Mouse (Mus musculus): ENCODE data around the gene Ncam1. TPM values are rescaled to one million over a fixed set of nuclear protein-coding genes. Genes with fewer than 3 reads are reported as not detected.

The Ncam1 gene
- total RNA-seq, 1 experiment from 2014 or later = 2.4 TPM

- ATAC-seq (ENCODE audit: extremely low read depth, insufficient number of reproducible peaks, low FRiP score, poor library complexity, severe bottlenecking) = no peak
Observed at GRCm38 (mm10) chr9:49594876-49595634, 203.7 kb downstream of the Ncam1 start.

- ATAC-seq (ENCODE audit: extremely low read depth, insufficient number of reproducible peaks, low FRiP score, poor library complexity, severe bottlenecking) = no peak
Observed at GRCm38 (mm10) chr9:49593951-49594536, 204.7 kb downstream of the Ncam1 start.

GRCm38 (mm10) chr9:49592006-49592405 lies 206.7 kb downstream of the Ncam1 start:
- no peak for ATAC-seq (ENCODE audit: extremely low read depth, insufficient number of reproducible peaks, low FRiP score, poor library complexity, severe bottlenecking)

GRCm38 (mm10) chr9:49590261-49590660 lies 208.5 kb downstream of the Ncam1 start:
- no peak for ATAC-seq (ENCODE audit: extremely low read depth, insufficient number of reproducible peaks, low FRiP score, poor library complexity, severe bottlenecking)

GRCm38 (mm10) chr9:49577136-49577535 lies 221.6 kb downstream of the Ncam1 start:
- ATAC-seq (ENCODE audit: extremely low read depth, insufficient number of reproducible peaks, low FRiP score, poor library complexity, severe bottlenecking) = no peak

- no peak for ATAC-seq (ENCODE audit: extremely low read depth, insufficient number of reproducible peaks, low FRiP score, poor library complexity, severe bottlenecking)
Observed at GRCm38 (mm10) chr9:49571695-49572510, 226.8 kb downstream of the Ncam1 start.

GRCm38 (mm10) chr9:49570731-49571694 lies 227.7 kb downstream of the Ncam1 start:
- ATAC-seq (ENCODE audit: extremely low read depth, insufficient number of reproducible peaks, low FRiP score, poor library complexity, severe bottlenecking) = no peak

GRCm38 (mm10) chr9:49570033-49570660 lies 228.6 kb downstream of the Ncam1 start:
- no peak for ATAC-seq (ENCODE audit: extremely low read depth, insufficient number of reproducible peaks, low FRiP score, poor library complexity, severe bottlenecking)

GRCm38 (mm10) chr9:49565846-49566245 lies 232.9 kb downstream of the Ncam1 start:
- ATAC-seq (ENCODE audit: extremely low read depth, insufficient number of reproducible peaks, low FRiP score, poor library complexity, severe bottlenecking) = no peak

GRCm38 (mm10) chr9:49558941-49559340 lies 239.8 kb downstream of the Ncam1 start:
- ATAC-seq (ENCODE audit: extremely low read depth, insufficient number of reproducible peaks, low FRiP score, poor library complexity, severe bottlenecking) = no peak

GRCm38 (mm10) chr9:49551353-49551752 lies 247.4 kb downstream of the Ncam1 start:
- no peak for ATAC-seq (ENCODE audit: extremely low read depth, insufficient number of reproducible peaks, low FRiP score, poor library complexity, severe bottlenecking)

- ATAC-seq (ENCODE audit: extremely low read depth, insufficient number of reproducible peaks, low FRiP score, poor library complexity, severe bottlenecking) = no peak
Observed at GRCm38 (mm10) chr9:49542593-49542992, 256.1 kb downstream of the Ncam1 start.

- no peak for ATAC-seq (ENCODE audit: extremely low read depth, insufficient number of reproducible peaks, low FRiP score, poor library complexity, severe bottlenecking)
Observed at GRCm38 (mm10) chr9:49537814-49538213, 260.9 kb downstream of the Ncam1 start.

GRCm38 (mm10) chr9:49536593-49536992 lies 262.1 kb downstream of the Ncam1 start:
- ATAC-seq (ENCODE audit: extremely low read depth, insufficient number of reproducible peaks, low FRiP score, poor library complexity, severe bottlenecking) = no peak

GRCm38 (mm10) chr9:49534958-49535357 lies 263.8 kb downstream of the Ncam1 start:
- no peak for ATAC-seq (ENCODE audit: extremely low read depth, insufficient number of reproducible peaks, low FRiP score, poor library complexity, severe bottlenecking)

- ATAC-seq (ENCODE audit: extremely low read depth, insufficient number of reproducible peaks, low FRiP score, poor library complexity, severe bottlenecking) = no peak
Observed at GRCm38 (mm10) chr9:49533912-49534491, 264.7 kb downstream of the Ncam1 start.

- no peak for ATAC-seq (ENCODE audit: extremely low read depth, insufficient number of reproducible peaks, low FRiP score, poor library complexity, severe bottlenecking)
Observed at GRCm38 (mm10) chr9:49533455-49533854, 265.3 kb downstream of the Ncam1 start.

GRCm38 (mm10) chr9:49531833-49532232 lies 266.9 kb downstream of the Ncam1 start:
- no peak for ATAC-seq (ENCODE audit: extremely low read depth, insufficient number of reproducible peaks, low FRiP score, poor library complexity, severe bottlenecking)

Data from neutrophil, adult 5-6 weeks (primary cell).